Mouse (Mus musculus): Measurements from ENCODE around the gene Kif12. TPM values are rescaled to one million over a fixed set of nuclear protein-coding genes. Genes with fewer than 3 reads are reported as not detected.
A peak's percentile ranks its signal among the peaks of the same experiment; 100 is the strongest.

Gene Kif12
- 5.1 and 5.7 TPM in 2 replicates for polyA plus RNA-seq (2015; fragmentation: Nextera tagmentation; extraction: Ambion mirVana)

DNA sequence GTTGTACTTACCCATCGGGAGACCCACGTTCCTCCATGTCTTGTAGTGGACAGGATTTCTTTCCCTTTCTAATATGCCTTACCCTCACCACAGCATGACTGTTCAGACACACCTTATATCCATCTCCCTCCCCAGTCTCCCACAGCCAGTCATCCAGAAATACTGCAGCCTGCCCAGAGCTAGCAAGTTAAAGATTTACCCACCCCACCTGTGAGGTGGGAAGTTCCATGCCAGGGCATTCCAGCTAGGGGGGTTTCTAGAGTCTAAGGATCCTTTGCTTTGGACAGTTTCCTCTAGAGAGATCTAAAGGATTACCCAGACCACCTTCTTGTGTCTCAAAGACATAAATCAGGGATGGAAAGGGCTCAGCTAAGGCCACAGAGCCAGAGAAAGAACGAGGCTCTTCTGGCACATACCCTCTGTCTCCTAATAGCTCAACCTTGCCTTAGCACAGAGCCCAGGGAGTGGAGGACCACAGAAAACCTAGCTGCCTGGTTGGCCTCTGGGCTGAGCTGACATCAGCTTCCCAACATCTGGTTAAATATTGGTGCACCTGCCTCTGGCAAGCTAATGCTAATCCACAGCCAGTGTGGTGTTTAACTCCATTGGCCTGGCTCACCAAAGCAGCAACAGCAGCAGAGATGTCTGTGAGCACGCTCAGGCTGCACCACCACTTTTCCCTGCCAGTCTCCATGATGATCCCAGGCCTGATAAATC lies at the start of gene Kif12:
Gene Kif12 (minus strand): TSS at position 163 of the 717 bp plus-strand sequence.
- no peaks in the 10 kb centered on the region for H3K36me3 ChIP-seq (replicated peaks)
- no peaks in the 10 kb centered on the region for H3K27me3 ChIP-seq
- no peak within 1 kb of the TSS for H3K27ac ChIP-seq (replicated peaks)
- H3K9ac ChIP-seq = no peak within 1 kb of the TSS
- ATAC-seq (ENCODE audit: insufficient read depth) = peak; percentile 82
- no peaks in the 10 kb centered on the region for H3K4me1 ChIP-seq (replicated peaks)
- peak within 1 kb of the TSS; percentile 47 for H3K4me2 ChIP-seq
- H3K4me3 ChIP-seq (replicated peaks) = peak within 1 kb of the TSS; percentile 33
- H3K9me3 ChIP-seq (replicated peaks) = no peaks in the 10 kb centered on the region
- 45% methylated on average over 4 of the region's 4 CpGs for WGBS (ENCODE audit: insufficient replicate concordance)

DNA sequence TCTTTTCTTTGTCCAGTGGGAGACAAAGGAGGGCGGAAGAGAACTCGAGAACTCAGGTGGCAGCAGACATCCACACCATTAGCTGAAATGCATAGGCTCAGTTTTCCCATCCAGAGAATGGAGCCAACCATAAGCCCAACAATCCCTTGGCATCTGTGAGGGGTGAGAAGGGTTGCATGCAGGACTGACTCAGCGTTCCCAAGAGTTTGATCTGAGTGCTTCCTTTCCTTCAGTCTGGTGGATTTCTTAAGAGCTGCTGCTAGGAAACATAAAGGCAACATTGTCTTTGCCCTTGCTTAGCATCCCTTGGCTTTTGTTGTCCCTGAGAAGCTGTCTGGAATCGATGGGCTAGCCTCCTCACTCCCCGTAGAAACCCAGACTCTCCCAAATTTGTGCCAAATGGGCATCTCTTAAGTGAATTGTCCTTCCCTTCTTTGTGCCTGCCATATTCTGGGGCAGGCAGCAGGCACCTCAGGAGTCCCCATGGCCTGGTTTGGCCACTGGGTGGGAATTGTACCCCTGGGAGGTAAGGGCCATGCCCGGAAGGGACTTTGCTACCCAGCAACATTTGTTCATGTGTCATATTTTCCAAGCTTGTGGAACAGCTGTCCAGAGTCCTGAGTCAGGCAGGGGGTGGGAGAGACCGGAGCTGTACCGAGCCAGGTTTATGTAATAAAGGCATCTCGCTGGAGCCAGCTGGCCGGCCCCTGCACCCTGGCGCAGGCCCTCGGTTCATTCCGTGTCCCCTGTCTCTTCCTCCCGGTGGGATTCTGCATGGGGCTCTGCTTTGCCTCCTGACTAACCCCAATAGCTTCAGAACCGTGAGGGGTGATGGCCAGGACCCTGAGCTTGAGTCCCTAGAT lies 49.4 kb upstream of the Kif12 start:
- H3K9me3 ChIP-seq (replicated peaks) = no peaks in the 10 kb centered on the region
- H3K4me2 ChIP-seq = no peak overlapping the region
- ATAC-seq (ENCODE audit: insufficient read depth) = no peak
- no peaks in the 10 kb centered on the region for H3K4me1 ChIP-seq (replicated peaks)
- no peak overlapping the region for H3K4me3 ChIP-seq (replicated peaks)
- H3K27me3 ChIP-seq = peaks cover 9% of the 10 kb centered on the region
- no peak overlapping the region for H3K27ac ChIP-seq (replicated peaks)
- no peaks in the 10 kb centered on the region for H3K36me3 ChIP-seq (replicated peaks)
- WGBS (ENCODE audit: insufficient replicate concordance) = 66% methylated on average over 15 of the region's 15 CpGs
- no peak overlapping the region for H3K9ac ChIP-seq

DNA sequence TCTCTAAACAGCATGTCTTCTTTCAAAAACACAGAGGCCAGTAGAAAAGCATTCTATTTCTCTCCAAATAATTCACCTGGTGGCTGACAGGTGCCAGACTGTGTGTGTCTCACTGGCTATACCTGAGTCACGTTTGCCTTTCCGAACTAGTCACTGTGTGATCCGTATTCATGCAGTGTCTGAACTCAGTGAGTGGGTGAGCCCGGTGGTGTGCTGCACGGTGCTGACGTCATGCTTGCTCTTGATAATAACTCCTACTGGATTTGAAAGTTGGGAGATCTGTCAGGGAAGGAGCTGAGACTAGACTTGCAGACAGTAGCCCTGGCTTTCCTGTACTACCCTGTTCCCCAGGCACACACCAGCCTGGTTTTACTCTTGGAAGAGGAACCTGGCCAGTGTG lies 47.7 kb upstream of the Kif12 start:
- Histone ChIP-seq H3K9ac (no peak overlapping the region), H3K4me3 (replicated peaks) (no peak overlapping the region), H3K27ac (replicated peaks) (no peak overlapping the region), H3K4me2 (no peak overlapping the region), H3K27me3 (peaks cover 26% of the 10 kb centered on the region), H3K9me3 (replicated peaks) (no peaks in the 10 kb centered on the region), H3K36me3 (replicated peaks) (no peaks in the 10 kb centered on the region), H3K4me1 (replicated peaks) (no peaks in the 10 kb centered on the region; the same call in 1 of the 2 replicates)
- ATAC-seq (ENCODE audit: insufficient read depth) = no peak
- WGBS (ENCODE audit: insufficient replicate concordance) = 63% methylated on average over 6 of the region's 6 CpGs

- H3K9ac ChIP-seq = no peak overlapping the region
- no peaks in the 10 kb centered on the region for H3K36me3 ChIP-seq (replicated peaks)
- no peaks in the 10 kb centered on the region for H3K9me3 ChIP-seq (replicated peaks)
- H3K4me2 ChIP-seq = no peak overlapping the region
- H3K27me3 ChIP-seq = peaks cover 31% of the 10 kb centered on the region
- WGBS (ENCODE audit: insufficient replicate concordance) = 69% methylated on average over 3 of the region's 3 CpGs
- no peaks in the 10 kb centered on the region; the same call in none of the 2 replicates for H3K4me1 ChIP-seq (replicated peaks)
- no peak overlapping the region for H3K4me3 ChIP-seq (replicated peaks)
- ATAC-seq (ENCODE audit: insufficient read depth) = no peak
- no peak overlapping the region for H3K27ac ChIP-seq (replicated peaks)
Observed at GRCm38 (mm10) chr4:63219059-63219458, 47.1 kb upstream of the Kif12 start.

DNA sequence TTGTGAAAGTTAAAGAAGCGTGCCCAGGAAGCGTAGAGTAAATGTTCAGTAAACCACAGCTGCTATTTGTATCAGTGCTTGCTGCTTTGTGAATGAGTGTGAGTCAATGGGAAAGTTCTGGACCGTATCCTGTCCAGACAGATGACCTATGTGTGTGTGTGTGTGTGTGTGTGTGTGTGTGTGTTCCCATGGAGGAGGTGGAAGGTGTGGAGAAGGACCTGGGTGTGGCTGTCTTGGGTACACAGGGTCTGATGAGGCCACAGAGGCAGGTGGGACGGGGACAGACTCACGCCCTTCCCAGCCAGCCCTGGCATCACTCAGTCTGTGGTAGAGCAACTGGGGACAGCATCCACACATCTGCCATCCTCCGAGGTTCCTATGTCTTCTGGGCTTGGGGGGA lies 45.6 kb upstream of the Kif12 start:
- no peaks in the 10 kb centered on the region for H3K9me3 ChIP-seq (replicated peaks)
- no peaks in the 10 kb centered on the region for H3K36me3 ChIP-seq (replicated peaks)
- H3K27ac ChIP-seq (replicated peaks) = no peak overlapping the region
- no peak for ATAC-seq (ENCODE audit: insufficient read depth)
- peaks cover 47% of the 10 kb centered on the region for H3K27me3 ChIP-seq
- H3K4me2 ChIP-seq = no peak overlapping the region
- no peaks in the 10 kb centered on the region; the same call in none of the 2 replicates for H3K4me1 ChIP-seq (replicated peaks)
- no peak overlapping the region for H3K4me3 ChIP-seq (replicated peaks)
- 52% methylated on average over 6 of the region's 6 CpGs for WGBS (ENCODE audit: insufficient replicate concordance)
- no peak overlapping the region for H3K9ac ChIP-seq

DNA sequence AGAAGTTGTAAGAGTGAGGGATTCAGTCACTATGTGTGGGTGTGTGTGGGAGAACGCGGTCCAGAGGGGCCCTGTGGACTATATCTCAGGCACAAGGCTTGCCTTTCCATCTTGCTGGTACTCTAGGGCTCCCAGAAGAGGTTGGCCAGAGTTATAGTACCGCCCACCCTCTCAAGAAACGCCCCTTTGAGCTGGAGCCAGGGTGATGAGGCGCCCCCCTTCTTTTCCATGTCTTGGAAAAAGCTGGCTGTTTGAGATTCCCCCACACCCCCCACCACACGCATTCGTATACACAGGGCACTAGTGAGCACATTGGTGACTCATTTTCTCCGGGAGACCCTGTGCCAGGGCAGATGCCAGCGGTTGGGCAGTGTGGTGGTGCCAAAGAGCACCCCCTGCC lies 44.6 kb upstream of the Kif12 start:
- Histone ChIP-seq H3K9me3 (replicated peaks) (no peaks in the 10 kb centered on the region), H3K4me3 (replicated peaks) (peak overlapping the region; percentile 57), H3K4me1 (replicated peaks) (no peaks in the 10 kb centered on the region; the same call in none of the 2 replicates), H3K27me3 (peaks cover 54% of the 10 kb centered on the region), H3K27ac (replicated peaks) (no peak overlapping the region), H3K9ac (peak overlapping the region; percentile 30; the same call in 1 of the 2 replicates), H3K4me2 (peak overlapping the region; percentile 67), H3K36me3 (replicated peaks) (no peaks in the 10 kb centered on the region)
- ATAC-seq (ENCODE audit: insufficient read depth) = peak; percentile 18; the same call in 1 of the 2 replicates
- WGBS (ENCODE audit: insufficient replicate concordance) = 26% methylated on average over 9 of the region's 9 CpGs

GRCm38 (mm10) chr4:63215993-63216531 lies 44.1 kb upstream of the Kif12 start:
- 4% methylated on average over 24 of the region's 24 CpGs for WGBS (ENCODE audit: insufficient replicate concordance)

DNA sequence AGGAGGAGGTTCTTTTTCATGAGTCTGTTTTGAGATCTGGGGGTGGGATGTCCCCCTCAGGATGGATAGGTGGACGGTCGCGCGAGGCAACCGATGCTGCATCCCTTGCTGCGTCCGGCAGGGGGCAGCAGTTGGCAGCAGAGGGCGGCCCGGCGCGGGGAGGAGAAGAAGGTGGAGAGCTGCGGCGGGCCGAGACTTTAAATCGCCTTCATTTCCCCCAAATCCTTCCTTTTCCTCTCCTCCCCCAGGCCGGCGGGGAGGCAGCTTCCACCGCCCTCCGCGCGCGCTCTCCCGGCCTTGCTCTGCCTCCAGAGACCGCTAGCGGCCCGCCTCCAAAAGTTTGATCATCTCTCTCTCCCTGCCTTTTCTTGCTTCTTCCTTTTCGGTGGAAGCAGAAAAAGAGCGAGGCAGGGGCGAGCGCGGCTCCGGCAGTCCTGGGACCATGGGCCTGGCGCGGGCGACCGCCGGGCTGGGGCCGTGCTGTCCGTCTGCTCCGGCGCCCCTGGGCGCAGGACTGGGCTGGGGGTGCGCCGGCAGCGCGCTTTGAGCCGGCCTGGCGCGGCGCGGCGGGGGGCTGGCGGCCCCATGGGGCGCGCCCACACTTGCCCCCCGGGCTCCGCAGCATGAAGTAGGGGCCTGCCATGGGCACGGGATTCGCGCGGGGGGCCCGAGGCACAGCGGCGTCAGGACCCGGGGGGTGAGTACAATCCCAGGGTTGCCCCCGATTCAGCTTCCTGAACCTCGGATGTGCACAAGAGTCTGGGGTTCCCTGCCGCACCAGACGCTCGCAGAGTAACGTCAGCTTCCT lies 43.5 kb upstream of the Kif12 start:
- Histone ChIP-seq H3K4me1 (replicated peaks) (no peaks in the 10 kb centered on the region; the same call in none of the 2 replicates), H3K4me3 (replicated peaks) (peak overlapping the region; percentile 57), H3K27ac (replicated peaks) (no peak overlapping the region), H3K9me3 (replicated peaks) (no peaks in the 10 kb centered on the region), H3K27me3 (peaks cover 57% of the 10 kb centered on the region), H3K4me2 (peak overlapping the region; percentile 67), H3K9ac (peak overlapping the region; percentile 30; the same call in 1 of the 2 replicates), H3K36me3 (replicated peaks) (no peaks in the 10 kb centered on the region)
- ATAC-seq (ENCODE audit: insufficient read depth) = 0 out of 2 replicates have a peak, but pooled peaks have one; percentile 13
- WGBS (ENCODE audit: insufficient replicate concordance) = under 1% methylated on average over 71 of the region's 71 CpGs

More at GRCm38 (mm10) chr4:63215993-63216531, 44.1 kb upstream of the Kif12 start:
- 0 out of 2 replicates have a peak, but pooled peaks have one; percentile 18 for ATAC-seq (ENCODE audit: insufficient read depth)
- Histone ChIP-seq H3K36me3 (replicated peaks) (no peaks in the 10 kb centered on the region), H3K9me3 (replicated peaks) (no peaks in the 10 kb centered on the region), H3K4me1 (replicated peaks) (no peaks in the 10 kb centered on the region; the same call in none of the 2 replicates), H3K27ac (replicated peaks) (no peak overlapping the region), H3K27me3 (peaks cover 57% of the 10 kb centered on the region), H3K4me2 (peak overlapping the region; percentile 67), H3K4me3 (replicated peaks) (peak overlapping the region; percentile 57), H3K9ac (peak overlapping the region; percentile 30; the same call in 1 of the 2 replicates)

- WGBS (ENCODE audit: insufficient replicate concordance) = 1% methylated on average over 61 of the region's 61 CpGs
Observed at GRCm38 (mm10) chr4:63213907-63214621, 42.1 kb upstream of the Kif12 start, which contains the start of gene Col27a1. Col27a1 (plus strand) TSS chr4:63214004.

GRCm38 (mm10) chr4:63205583-63205982 lies 33.7 kb upstream of the Kif12 start:
- Histone ChIP-seq H3K4me1 (replicated peaks) (peaks cover 3% of the 10 kb centered on the region; the same call in 1 of the 2 replicates), H3K9me3 (replicated peaks) (no peaks in the 10 kb centered on the region), H3K27ac (replicated peaks) (no peak overlapping the region), H3K36me3 (replicated peaks) (no peaks in the 10 kb centered on the region), H3K27me3 (no peaks in the 10 kb centered on the region), H3K4me2 (no peak overlapping the region), H3K4me3 (replicated peaks) (no peak overlapping the region), H3K9ac (no peak overlapping the region)
- no peak for ATAC-seq (ENCODE audit: insufficient read depth)
- WGBS (ENCODE audit: insufficient replicate concordance) = 38% methylated on average over 7 of the region's 7 CpGs

More at GRCm38 (mm10) chr4:63213907-63214621, 42.1 kb upstream of the Kif12 start, which contains the start of gene Col27a1:
- Histone ChIP-seq H3K27ac (replicated peaks) (no peak within 1 kb of the TSS), H3K4me1 (replicated peaks) (no peaks in the 10 kb centered on the region; the same call in none of the 2 replicates), H3K4me3 (replicated peaks) (peak within 1 kb of the TSS; percentile 57), H3K27me3 (peaks cover 57% of the 10 kb centered on the region), H3K9ac (no peak within 1 kb of the TSS), H3K4me2 (peak within 1 kb of the TSS; percentile 67), H3K36me3 (replicated peaks) (no peaks in the 10 kb centered on the region), H3K9me3 (replicated peaks) (no peaks in the 10 kb centered on the region)
- no peak for ATAC-seq (ENCODE audit: insufficient read depth)

Data from liver, embryonic 15.5 days (tissue).